Mouse (Mus musculus): ENCODE measurements around the gene Gbf1. TPM values are rescaled to one million over a fixed set of nuclear protein-coding genes. Genes with fewer than 3 reads are reported as not detected.

The Gbf1 gene
- total RNA-seq, 2 experiments from 2014 or later = 48.1 to 59.7 TPM

- no peak for ATAC-seq (replicated peaks; ENCODE audit: poor library complexity, severe bottlenecking)
Observed at GRCm38 (mm10) chr19:46313591-46313990, 161.3 kb downstream of the Gbf1 start.

GRCm38 (mm10) chr19:46314151-46314601 lies 161.9 kb downstream of the Gbf1 start:
- ATAC-seq (replicated peaks; ENCODE audit: poor library complexity, severe bottlenecking) = no peak

GRCm38 (mm10) chr19:46314872-46315742 lies 162.8 kb downstream of the Gbf1 start:
- peak; percentile 21; the same call in 1 of the 2 replicates for ATAC-seq (replicated peaks; ENCODE audit: poor library complexity, severe bottlenecking)

GRCm38 (mm10) chr19:46315752-46316610 lies 163.7 kb downstream of the Gbf1 start:
- ATAC-seq (replicated peaks; ENCODE audit: poor library complexity, severe bottlenecking) = no peak

- ATAC-seq (replicated peaks; ENCODE audit: poor library complexity, severe bottlenecking) = no peak
Observed at GRCm38 (mm10) chr19:46316846-46317545, 164.7 kb downstream of the Gbf1 start.

GRCm38 (mm10) chr19:46317546-46317885 lies 165.2 kb downstream of the Gbf1 start:
- no peak for ATAC-seq (replicated peaks; ENCODE audit: poor library complexity, severe bottlenecking)

- ATAC-seq (replicated peaks; ENCODE audit: poor library complexity, severe bottlenecking) = no peak
Observed at GRCm38 (mm10) chr19:46318031-46318471, 165.7 kb downstream of the Gbf1 start.

- ATAC-seq (replicated peaks; ENCODE audit: poor library complexity, severe bottlenecking) = 0 out of 2 replicates have a peak, but pooled peaks have one; percentile 32
Observed at GRCm38 (mm10) chr19:46318586-46319378, 166.5 kb downstream of the Gbf1 start.

- ATAC-seq (replicated peaks; ENCODE audit: poor library complexity, severe bottlenecking) = no peak
Observed at GRCm38 (mm10) chr19:46320076-46320785, 167.9 kb downstream of the Gbf1 start.

- ATAC-seq (replicated peaks; ENCODE audit: poor library complexity, severe bottlenecking) = no peak
Observed at GRCm38 (mm10) chr19:46321101-46321943, 169.0 kb downstream of the Gbf1 start.

GRCm38 (mm10) chr19:46322144-46322995 lies 170.1 kb downstream of the Gbf1 start:
- ATAC-seq (replicated peaks; ENCODE audit: poor library complexity, severe bottlenecking) = no peak

- ATAC-seq (replicated peaks; ENCODE audit: poor library complexity, severe bottlenecking) = no peak
Observed at GRCm38 (mm10) chr19:46322996-46323572, 170.8 kb downstream of the Gbf1 start.

GRCm38 (mm10) chr19:46323716-46324115 lies 171.4 kb downstream of the Gbf1 start:
- ATAC-seq (replicated peaks; ENCODE audit: poor library complexity, severe bottlenecking) = no peak

- no peak for ATAC-seq (replicated peaks; ENCODE audit: poor library complexity, severe bottlenecking)
Observed at GRCm38 (mm10) chr19:46324366-46324765, 172.1 kb downstream of the Gbf1 start.

GRCm38 (mm10) chr19:46324918-46325317 lies 172.6 kb downstream of the Gbf1 start:
- no peak for ATAC-seq (replicated peaks; ENCODE audit: poor library complexity, severe bottlenecking)

- ATAC-seq (replicated peaks; ENCODE audit: poor library complexity, severe bottlenecking) = no peak
Observed at GRCm38 (mm10) chr19:46326019-46326755, 173.9 kb downstream of the Gbf1 start.
